Mouse (Mus musculus) forebrain, embryonic 16.5 days (tissue): ENCODE results near the gene Nav2. TPM values are rescaled to one million over a fixed set of nuclear protein-coding genes. Genes with fewer than 3 reads are reported as not detected.

Source experiments
- ATAC-seq: fragments of 200-750 bp; cut with Nextera tagmentation; 2 replicates; pipeline ENCODE4 v1.8.0; 2017; ENCODE audit warnings: mild to moderate bottlenecking, moderate library complexity
- H3K27ac ChIP-seq: fragments of 300-500 bp; sonication (generic); 2 replicates; pipeline ENCODE4 v1.5.1; 2014; ENCODE audit warnings: low read length, control low read depth
- H3K27me3 ChIP-seq: fragments of 300-500 bp; sonication (generic); replicated peaks from 2 replicates; pipeline ENCODE4 v1.6.1; 2014; ENCODE audit warnings: low read length; ENCODE audit not compliant: control insufficient read depth, insufficient read depth
- H3K36me3 ChIP-seq: fragments of 300-500 bp; sonication (generic); 2 replicates; pipeline ENCODE4 v1.6.1; 2014; ENCODE audit not compliant: control insufficient read depth, insufficient read depth
- H3K4me1 ChIP-seq: fragments of 300-500 bp; sonication (generic); replicated peaks from 2 replicates; pipeline ENCODE4 v1.6.1; 2014; ENCODE audit warnings: low read length; ENCODE audit not compliant: control insufficient read depth, insufficient read depth
- H3K4me2 ChIP-seq: fragments of 300-500 bp; sonication (generic); 2 replicates; pipeline ENCODE4 v1.6.1; 2014; ENCODE audit warnings: mild to moderate bottlenecking, low read length, control low read depth
- H3K4me3 ChIP-seq: fragments of 300-500 bp; sonication (generic); replicated peaks from 2 replicates; pipeline ENCODE4 v1.5.1; 2014; ENCODE audit warnings: mild to moderate bottlenecking, low read length, control low read depth
- H3K9ac ChIP-seq: fragments of 300-500 bp; sonication (generic); replicated peaks from 2 replicates; pipeline ENCODE4 v1.6.1; 2014; ENCODE audit warnings: low read depth, low read length, control low read depth
- H3K9me3 ChIP-seq: fragments of 300-500 bp; sonication (generic); 2 replicates; pipeline ENCODE4 v1.6.1; 2016; ENCODE audit warnings: low read length; ENCODE audit not compliant: control insufficient read depth
- WGBS: fragments of 180-500 bp; shearing (Covaris S2); extraction: QIAGEN DNeasy Blood & Tissue Kit; methylation state at CpG from one replicate; pipeline ENCODE4 v1.1.7; 2014; 5-methylcytosine and 5-hydroxymethylcytosine counted together
- polyA plus RNA-seq: library from polyadenylated mRNA; unstranded; fragments of >200 nt; fragmentation: Nextera tagmentation; extraction: Ambion mirVana; gene quantifications from 2 replicates; pipeline ENCODE4 v1.2.1, GENCODE M21; 2015

The Nav2 gene
- polyA plus RNA-seq, 1 experiment from 2014 or later: 35.2 TPM

- 54% methylated on average over 12 of the region's 12 CpGs for WGBS
- H3K4me1 ChIP-seq: peaks cover 38% of the 10 kb centered on the region
- no peak overlapping the region for H3K4me3 ChIP-seq
- peaks cover 4% of the 10 kb centered on the region for H3K9me3 ChIP-seq
- ATAC-seq: peak; percentile 34
- no peaks in the 10 kb centered on the region for H3K36me3 ChIP-seq
- H3K27ac ChIP-seq: peak overlapping the region; percentile 4; the same call in 1 of the 2 replicates
- no peak overlapping the region for H3K9ac ChIP-seq
- no peaks in the 10 kb centered on the region for H3K27me3 ChIP-seq
- H3K4me2 ChIP-seq: no peak overlapping the region
These were observed 250.3 kb downstream of the Nav2 start for GRCm38 (mm10) chr7:49158641-49159381.

GRCm38 (mm10) chr7:49159646-49160555, 251.4 kb downstream of the Nav2 start:
- Histone ChIP-seq H3K27ac (peak overlapping the region; percentile 26), H3K36me3 (no peaks in the 10 kb centered on the region), H3K9ac (no peak overlapping the region), H3K4me3 (no peak overlapping the region), H3K4me1 (peaks cover 46% of the 10 kb centered on the region), H3K27me3 (no peaks in the 10 kb centered on the region), H3K9me3 (peaks cover 4% of the 10 kb centered on the region), H3K4me2 (no peak overlapping the region)
- ATAC-seq: peak; percentile 15
- 33% methylated on average over 18 of the region's 18 CpGs for WGBS

GRCm38 (mm10) chr7:49162079-49162478, 253.6 kb downstream of the Nav2 start:
- no peaks in the 10 kb centered on the region for H3K36me3 ChIP-seq
- H3K4me3 ChIP-seq: no peak overlapping the region
- H3K27me3 ChIP-seq: no peaks in the 10 kb centered on the region
- H3K27ac ChIP-seq: no peak overlapping the region
- H3K4me2 ChIP-seq: no peak overlapping the region
- no peak for ATAC-seq
- 27% methylated on average over 9 of the region's 9 CpGs for WGBS
- H3K9ac ChIP-seq: no peak overlapping the region
- H3K9me3 ChIP-seq: no peaks in the 10 kb centered on the region
- peaks cover 47% of the 10 kb centered on the region for H3K4me1 ChIP-seq

- Histone ChIP-seq H3K36me3 (no peaks in the 10 kb centered on the region), H3K4me3 (no peak overlapping the region), H3K27me3 (no peaks in the 10 kb centered on the region), H3K9me3 (no peaks in the 10 kb centered on the region), H3K9ac (no peak overlapping the region; the same call in 1 of the 2 replicates), H3K4me2 (no peak overlapping the region), H3K27ac (peak overlapping the region; percentile 38), H3K4me1 (peaks cover 44% of the 10 kb centered on the region)
- WGBS: 4% methylated on average over 11 of the region's 11 CpGs
- ATAC-seq: peak; percentile 75
These were observed 255.3 kb downstream of the Nav2 start for GRCm38 (mm10) chr7:49163789-49164188.

- H3K27ac ChIP-seq: no peak overlapping the region
- H3K4me2 ChIP-seq: no peak overlapping the region
- 94% methylated on average over 8 of the region's 8 CpGs for WGBS
- peaks cover 37% of the 10 kb centered on the region for H3K4me1 ChIP-seq
- H3K9ac ChIP-seq: no peak overlapping the region
- no peak for ATAC-seq
- H3K4me3 ChIP-seq: no peak overlapping the region
- no peaks in the 10 kb centered on the region for H3K36me3 ChIP-seq
- H3K27me3 ChIP-seq: no peaks in the 10 kb centered on the region
- H3K9me3 ChIP-seq: no peaks in the 10 kb centered on the region
These were observed 256.4 kb downstream of the Nav2 start for GRCm38 (mm10) chr7:49164868-49165267.

- no peak for ATAC-seq
- H3K36me3 ChIP-seq: no peaks in the 10 kb centered on the region
- H3K9me3 ChIP-seq: no peaks in the 10 kb centered on the region
- peaks cover 8% of the 10 kb centered on the region for H3K4me1 ChIP-seq
- H3K4me2 ChIP-seq: no peak overlapping the region
- H3K27me3 ChIP-seq: no peaks in the 10 kb centered on the region
- WGBS: 75% methylated on average over 3 of the region's 3 CpGs
- no peak overlapping the region for H3K9ac ChIP-seq
- no peak overlapping the region for H3K27ac ChIP-seq
- H3K4me3 ChIP-seq: no peak overlapping the region
These were observed 264.4 kb downstream of the Nav2 start for GRCm38 (mm10) chr7:49172926-49173325.

GRCm38 (mm10) chr7:49175784-49176409, 267.4 kb downstream of the Nav2 start:
- H3K4me3 ChIP-seq: no peak overlapping the region
- WGBS: 68% methylated on average over 9 of the region's 9 CpGs
- peaks cover 12% of the 10 kb centered on the region for H3K4me1 ChIP-seq
- 0 out of 2 replicates have a peak overlapping the region, but pooled peaks have one; percentile 20 for H3K27ac ChIP-seq
- no peaks in the 10 kb centered on the region for H3K36me3 ChIP-seq
- no peaks in the 10 kb centered on the region for H3K27me3 ChIP-seq
- peak; percentile 51 for ATAC-seq
- H3K9me3 ChIP-seq: no peaks in the 10 kb centered on the region
- H3K4me2 ChIP-seq: no peak overlapping the region
- H3K9ac ChIP-seq: no peak overlapping the region

GRCm38 (mm10) chr7:49176590-49177201, 268.2 kb downstream of the Nav2 start:
- no peak for ATAC-seq
- 84% methylated on average over 21 of the region's 21 CpGs for WGBS

More at GRCm38 (mm10) chr7:49176590-49177201, 268.2 kb downstream of the Nav2 start:
- no peaks in the 10 kb centered on the region for H3K36me3 ChIP-seq
- no peaks in the 10 kb centered on the region for H3K9me3 ChIP-seq
- H3K27ac ChIP-seq: no peak overlapping the region
- H3K4me1 ChIP-seq: peaks cover 12% of the 10 kb centered on the region
- no peaks in the 10 kb centered on the region for H3K27me3 ChIP-seq
- H3K4me2 ChIP-seq: no peak overlapping the region
- no peak overlapping the region for H3K9ac ChIP-seq
- no peak overlapping the region for H3K4me3 ChIP-seq
